Mouse (Mus musculus): ENCODE measurements around the gene Nav3.
"Not testable (repeated sequence)": the region's sequence is repeated elsewhere in the genome, so short reads cannot be mapped to it uniquely, and the experiment has no call there.

DNA sequence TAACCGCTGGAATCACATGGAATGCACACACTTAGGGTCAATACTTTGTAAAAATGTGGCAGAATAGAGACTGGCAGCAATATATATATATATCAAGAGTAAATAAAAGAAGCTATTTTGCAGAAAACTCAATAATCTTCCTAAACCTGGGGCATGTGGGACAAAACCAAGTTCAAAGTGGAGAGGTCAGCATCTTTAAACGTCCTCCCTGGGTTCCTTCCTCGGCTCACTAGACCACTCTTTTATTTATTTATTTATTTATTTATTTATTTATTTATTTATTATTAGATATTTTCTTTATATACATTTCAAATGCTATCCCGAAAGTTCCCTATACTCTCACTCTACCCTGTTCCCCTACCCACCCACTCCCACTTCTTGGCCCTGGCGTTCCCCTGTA lies 454.7 kb downstream of the Nav3 start:
- not testable (repeated sequence) for TF ChIP-seq CTCF (IDR thresholded peaks at IDR 0.05; ENCODE audit: low read depth); EP300 (optimal IDR thresholded peaks at IDR 0.05)
